Mouse (Mus musculus) intestine, embryonic 14.5 days (tissue): Measurements from ENCODE around the gene Pak6. TPM values are rescaled to one million over a fixed set of nuclear protein-coding genes. Genes with fewer than 3 reads are reported as not detected.
A peak's percentile ranks its signal among the peaks of the same experiment; 100 is the strongest.

Experiments used
- ATAC-seq: fragments of 200-750 bp; cut with Nextera tagmentation; replicated peaks from 2 replicates; pipeline ENCODE4 v1.8.0; 2017; ENCODE audit warnings: low read depth, moderate number of reproducible peaks, moderate TSS enrichment, moderate library complexity; ENCODE audit not compliant: low FRiP score, low TSS enrichment
- DNase-seq: peaks from one replicate; pipeline ENCODE4 v3.0.0-alpha.2; 2018; ENCODE audit warnings: low spot score
- H3K27ac ChIP-seq: fragments of 300-500 bp; sonication (generic); 2 replicates; pipeline ENCODE4 v1.5.1; 2014; ENCODE audit warnings: low read depth, mild to moderate bottlenecking, control low read depth
- H3K27me3 ChIP-seq: fragments of 300-500 bp; sonication (generic); replicated peaks from 2 replicates; pipeline ENCODE4 v1.6.1; 2014; ENCODE audit warnings: low read length, control low read depth; ENCODE audit not compliant: control insufficient read depth, insufficient read depth
- H3K36me3 ChIP-seq: fragments of 300-500 bp; sonication (generic); 2 replicates; pipeline ENCODE4 v1.6.1; 2014; ENCODE audit warnings: low read length, control low read depth; ENCODE audit not compliant: control insufficient read depth, insufficient read depth
- H3K4me1 ChIP-seq: fragments of 300-500 bp; sonication (generic); replicated peaks from 2 replicates; pipeline ENCODE4 v1.6.1; 2014; ENCODE audit warnings: low read length, control low read depth, mixed read lengths; ENCODE audit not compliant: control insufficient read depth, insufficient read depth
- H3K4me2 ChIP-seq: fragments of 300-500 bp; sonication (generic); 2 replicates; pipeline ENCODE4 v1.6.1; 2014; ENCODE audit warnings: low read length
- H3K4me3 ChIP-seq: fragments of 300-500 bp; sonication (generic); 2 replicates; pipeline ENCODE4 v1.5.1; 2014; ENCODE audit warnings: low read depth, low read length, control low read depth, mixed read lengths
- H3K9ac ChIP-seq: fragments of 300-500 bp; sonication (generic); 2 replicates; pipeline ENCODE4 v1.6.1; 2014; ENCODE audit warnings: mild to moderate bottlenecking, low read length
- H3K9me3 ChIP-seq: fragments of 300-500 bp; sonication (generic); 2 replicates; pipeline ENCODE4 v1.6.1; 2016; ENCODE audit warnings: low read length, control low read depth; ENCODE audit not compliant: control insufficient read depth
- WGBS: fragments of 180-500 bp; shearing (Covaris S2); extraction: QIAGEN DNeasy Blood & Tissue Kit; methylation state at CpG from one replicate; pipeline ENCODE4 v1.1.7; 2014; 5-methylcytosine and 5-hydroxymethylcytosine counted together
- polyA plus RNA-seq: library from polyadenylated mRNA; unstranded; fragments of >200 nt; fragmentation: Nextera tagmentation; extraction: Ambion mirVana; gene quantifications from 2 replicates; pipeline ENCODE4 v1.2.1, GENCODE M21; 2014

Gene Pak6
- polyA plus RNA-seq, 1 experiment from 2014 or later, result 2.7 TPM

- no peak for DNase-seq
- H3K9ac ChIP-seq, result no peak overlapping the region
- peaks cover 29% of the 10 kb centered on the region for H3K27me3 ChIP-seq
Measured at GRCm38 (mm10) chr2:118697311-118697877, 34.3 kb downstream of the Pak6 start.

GRCm38 (mm10) chr2:118697955-118698354 is 34.9 kb downstream of the Pak6 start:
- H3K4me2 ChIP-seq, result no peak overlapping the region
- no peak overlapping the region for H3K27ac ChIP-seq
- H3K4me3 ChIP-seq, result no peak overlapping the region
- no peak for DNase-seq
- H3K4me1 ChIP-seq, result peaks cover 13% of the 10 kb centered on the region
- H3K27me3 ChIP-seq, result peaks cover 34% of the 10 kb centered on the region
- H3K9me3 ChIP-seq, result no peaks in the 10 kb centered on the region
- no peak overlapping the region for H3K9ac ChIP-seq
- no peaks in the 10 kb centered on the region for H3K36me3 ChIP-seq
- 34% methylated on average over 7 of the region's 7 CpGs for WGBS
- ATAC-seq, result no peak

More at GRCm38 (mm10) chr2:118697311-118697877, 34.3 kb downstream of the Pak6 start:
- no peak overlapping the region for H3K4me2 ChIP-seq
- H3K27ac ChIP-seq, result no peak overlapping the region
- WGBS, result 42% methylated on average over 5 of the region's 5 CpGs
- ATAC-seq, result no peak
- no peak overlapping the region for H3K4me3 ChIP-seq
- no peaks in the 10 kb centered on the region for H3K9me3 ChIP-seq
- peaks cover 13% of the 10 kb centered on the region for H3K4me1 ChIP-seq
- H3K36me3 ChIP-seq, result no peaks in the 10 kb centered on the region

GRCm38 (mm10) chr2:118700179-118701062 is 37.3 kb downstream of the Pak6 start:
- Histone ChIP-seq H3K4me3 (peak overlapping the region; percentile 27; the same call in 1 of the 2 replicates), H3K4me1 (peaks cover 27% of the 10 kb centered on the region), H3K36me3 (no peaks in the 10 kb centered on the region), H3K27me3 (peaks cover 59% of the 10 kb centered on the region), H3K9ac (no peak overlapping the region), H3K4me2 (peak overlapping the region; percentile 52), H3K27ac (no peak overlapping the region), H3K9me3 (no peaks in the 10 kb centered on the region)
- ATAC-seq, result peak; percentile 37; the same call in 1 of the 2 replicates
- peak; percentile 95 for DNase-seq
- WGBS, result 3% methylated on average over 32 of the region's 32 CpGs

DNA sequence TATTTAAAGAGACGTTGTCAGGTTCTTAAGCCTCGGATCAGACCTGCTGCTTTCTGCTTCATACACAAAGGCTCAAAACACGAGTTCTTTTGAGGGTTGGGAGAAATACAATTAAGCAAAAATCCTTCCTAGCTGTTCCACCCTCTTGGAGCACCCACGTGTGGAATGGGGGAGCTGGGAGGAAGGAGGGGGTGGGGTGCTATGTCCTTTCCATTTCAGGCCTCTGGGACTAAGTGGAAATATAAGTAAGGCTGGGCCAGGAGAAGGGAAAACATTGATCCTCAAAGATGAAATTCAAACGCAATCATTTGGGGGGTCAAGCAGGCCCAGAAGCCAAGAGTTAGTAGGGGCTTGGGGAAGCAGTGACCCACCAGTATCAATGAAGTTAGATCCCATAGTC is 38.1 kb downstream of the Pak6 start:
- no peak overlapping the region for H3K27ac ChIP-seq
- no peak overlapping the region for H3K4me3 ChIP-seq
- 16% methylated on average over 5 of the region's 5 CpGs for WGBS
- H3K9ac ChIP-seq, result no peak overlapping the region
- ATAC-seq (no peak), DNase-seq (no peak)
- H3K4me1 ChIP-seq, result peaks cover 27% of the 10 kb centered on the region
- H3K4me2 ChIP-seq, result no peak overlapping the region
- no peaks in the 10 kb centered on the region for H3K36me3 ChIP-seq
- no peaks in the 10 kb centered on the region for H3K9me3 ChIP-seq
- peaks cover 62% of the 10 kb centered on the region for H3K27me3 ChIP-seq

- no peak overlapping the region for H3K9ac ChIP-seq
- H3K4me1 ChIP-seq, result peaks cover 27% of the 10 kb centered on the region
- ATAC-seq, result no peak
Measured at GRCm38 (mm10) chr2:118701971-118702882, 39.1 kb downstream of the Pak6 start.

DNA sequence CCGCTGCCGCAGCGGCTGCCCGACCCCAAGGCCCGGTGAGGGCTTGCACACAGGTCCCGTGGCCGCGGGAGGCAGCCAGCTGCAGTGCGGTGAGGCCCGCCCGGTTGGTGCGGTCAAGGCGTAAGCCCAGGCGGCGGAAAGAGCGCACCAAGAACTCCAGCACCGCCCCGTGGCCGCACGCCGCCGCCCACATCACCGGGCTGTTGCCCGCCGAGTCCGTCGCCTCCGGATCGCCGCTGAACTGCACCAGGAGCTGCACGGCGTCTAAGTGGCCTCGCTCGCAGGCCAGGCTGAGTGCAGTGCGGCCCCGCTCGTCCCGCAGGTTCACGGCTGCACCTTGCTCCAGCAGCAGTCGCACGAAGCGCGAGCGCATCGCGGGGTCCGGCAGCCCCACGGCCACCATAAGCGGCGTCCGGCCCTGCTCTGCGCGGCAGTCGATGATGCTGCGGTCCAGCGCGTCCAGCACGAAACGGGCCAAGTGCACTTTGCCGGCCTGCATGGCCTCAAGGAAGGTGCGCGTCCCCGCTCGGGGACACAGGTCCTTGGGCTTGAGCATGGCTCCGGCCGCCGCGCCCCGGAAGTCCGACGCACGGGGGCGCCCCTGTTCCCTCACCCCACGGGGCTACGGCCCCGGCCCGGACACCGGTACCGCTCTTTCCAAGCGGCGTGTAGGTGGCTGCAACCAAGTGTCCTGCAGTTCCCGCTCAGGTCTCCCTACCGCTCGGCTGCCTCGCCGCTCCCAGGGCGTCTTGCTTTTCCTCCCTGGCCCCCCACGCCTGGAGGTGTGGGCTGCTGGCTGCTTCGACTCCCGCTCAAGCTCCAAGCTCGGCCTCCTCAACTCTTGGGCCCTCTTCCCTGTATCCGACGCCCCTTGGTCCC is 40.0 kb downstream of the Pak6 start:
- ATAC-seq (peak; percentile 21; the same call in 1 of the 2 replicates), DNase-seq (peak; percentile 84)
- H3K4me2 ChIP-seq, result peak overlapping the region; percentile 77
- peaks cover 22% of the 10 kb centered on the region for H3K4me1 ChIP-seq
- H3K27ac ChIP-seq, result no peak overlapping the region
- H3K4me3 ChIP-seq, result peak overlapping the region; percentile 42
- under 1% methylated on average over 93 of the region's 93 CpGs for WGBS
- H3K27me3 ChIP-seq, result peaks cover 79% of the 10 kb centered on the region
- H3K9me3 ChIP-seq, result no peaks in the 10 kb centered on the region
- H3K36me3 ChIP-seq, result no peaks in the 10 kb centered on the region
- 0 out of 2 replicates have a peak overlapping the region, but pooled peaks have one; percentile 4 for H3K9ac ChIP-seq

More at GRCm38 (mm10) chr2:118701971-118702882, 39.1 kb downstream of the Pak6 start:
- 8% methylated on average over 51 of the region's 51 CpGs for WGBS
- no peaks in the 10 kb centered on the region for H3K36me3 ChIP-seq
- H3K9me3 ChIP-seq, result no peaks in the 10 kb centered on the region
- peak overlapping the region; percentile 77 for H3K4me2 ChIP-seq
- H3K27me3 ChIP-seq, result peaks cover 70% of the 10 kb centered on the region
- H3K4me3 ChIP-seq, result peak overlapping the region; percentile 42
- no peak for DNase-seq
- no peak overlapping the region for H3K27ac ChIP-seq

- DNase-seq (peak; percentile 64), ATAC-seq (0 out of 2 replicates have a peak, but pooled peaks have one; percentile 3)
- Histone ChIP-seq H3K9me3 (no peaks in the 10 kb centered on the region), H3K27ac (no peak within 1 kb of the TSS), H3K4me2 (peak within 1 kb of the TSS; percentile 77), H3K9ac (0 out of 2 replicates have a peak within 1 kb of the TSS, but pooled peaks have one; percentile 4), H3K27me3 (peaks cover 84% of the 10 kb centered on the region), H3K4me1 (peaks cover 21% of the 10 kb centered on the region), H3K36me3 (no peaks in the 10 kb centered on the region), H3K4me3 (peak within 1 kb of the TSS; percentile 42)
- 3% methylated on average over 47 of the region's 50 CpGs for WGBS
Measured at GRCm38 (mm10) chr2:118703913-118704730, 41.0 kb downstream of the Pak6 start, which contains the start of gene Ankrd63. Gene Ankrd63 (minus strand): TSS chr2:118703963.
